Mouse (Mus musculus): ENCODE results near the gene Nol3. TPM values are rescaled to one million over a fixed set of nuclear protein-coding genes. Genes with fewer than 3 reads are reported as not detected.
A peak's percentile ranks its signal among the peaks of the same experiment; 100 is the strongest.

The Nol3 gene
- total and polyA plus RNA-seq, 3 experiments: 17.3 to 23.0 (median 19.7) TPM

DNA sequence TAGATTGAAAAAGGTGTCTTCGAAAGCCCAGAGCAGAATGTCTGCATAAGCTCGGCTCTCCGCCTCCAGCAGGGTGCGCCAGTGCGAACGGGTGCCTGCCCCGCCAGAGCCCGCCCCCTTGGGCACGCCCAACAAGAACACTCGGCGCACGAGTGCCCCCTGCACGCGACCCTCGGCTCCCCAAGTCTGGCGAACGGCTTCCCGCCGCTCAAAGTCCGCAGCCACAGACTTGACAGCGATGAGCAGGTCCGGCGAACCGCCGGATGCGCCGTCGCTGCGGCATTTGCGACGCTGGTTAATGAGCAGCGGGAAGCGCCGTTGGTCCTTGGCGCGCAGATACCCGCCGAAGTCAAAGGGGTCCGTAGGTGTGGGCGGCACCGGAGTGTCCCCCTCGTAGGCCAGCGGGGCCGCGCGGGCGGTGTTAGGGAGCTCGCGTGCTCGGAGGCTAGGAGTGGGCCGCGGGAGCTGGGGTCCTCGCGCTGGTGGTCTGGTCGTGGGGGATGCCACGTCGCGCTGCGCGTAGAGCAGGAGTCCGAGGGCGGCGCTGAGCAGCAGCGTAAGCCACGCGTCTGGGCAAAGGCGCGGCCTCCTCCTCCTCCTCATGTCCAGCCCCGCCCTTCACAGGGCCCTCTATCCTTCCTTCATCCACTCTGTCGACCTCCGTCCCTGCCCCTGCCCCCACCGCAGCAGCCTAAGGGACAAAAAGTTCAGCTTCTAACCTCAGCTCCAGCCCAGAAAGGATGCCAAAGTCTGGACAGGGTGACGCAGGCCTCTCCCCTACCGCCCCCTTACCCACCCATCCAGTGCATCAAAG is 21.6 kb upstream of the Nol3 start:
- H3K9ac ChIP-seq (ENCODE audit: low read depth, low read length): peak overlapping the region; percentile 37
- H3K4me3 ChIP-seq: peak overlapping the region; percentile 76
- intact Hi-C loops (cut with DNase I): loop anchor here (2.0 kb wide), 2 partner anchors 30 to 36 kb away; partner anchors contain the start of gene D230025D16Rik
- H3K79me2 ChIP-seq (replicated peaks; ENCODE audit: control insufficient read depth, insufficient read depth, low read length): no peaks in the 10 kb centered on the region
- TF ChIP-seq POLR2A (IDR thresholded peaks at IDR 0.05; ENCODE audit: insufficient read depth, low read depth, low read length) (no peak; the same call in none of the 2 replicates), EP300 (IDR thresholded peaks at IDR 0.05; ENCODE audit: insufficient read depth, low read depth, low read length) (peak; percentile 64; the same call in 1 of the 2 replicates), CTCF (IDR thresholded peaks at IDR 0.05) (peak; percentile 94)
- H3K36me3 ChIP-seq (ENCODE audit: control insufficient read depth, insufficient read depth, low read length): no peaks in the 10 kb centered on the region
- no peaks in the 10 kb centered on the region for H3K27me3 ChIP-seq (ENCODE audit: control insufficient read depth, insufficient read depth, low read length)
- peak overlapping the region; percentile 78 for H3K27ac ChIP-seq
- DNase-seq: peak; percentile 90 to 94
- under 1% methylated on average over 74 of the region's 74 CpGs for WGBS
- no peaks in the 10 kb centered on the region; the same call in 1 of the 2 replicates for H3K4me1 ChIP-seq (ENCODE audit: control insufficient read depth, insufficient read depth, low read length)

DNA sequence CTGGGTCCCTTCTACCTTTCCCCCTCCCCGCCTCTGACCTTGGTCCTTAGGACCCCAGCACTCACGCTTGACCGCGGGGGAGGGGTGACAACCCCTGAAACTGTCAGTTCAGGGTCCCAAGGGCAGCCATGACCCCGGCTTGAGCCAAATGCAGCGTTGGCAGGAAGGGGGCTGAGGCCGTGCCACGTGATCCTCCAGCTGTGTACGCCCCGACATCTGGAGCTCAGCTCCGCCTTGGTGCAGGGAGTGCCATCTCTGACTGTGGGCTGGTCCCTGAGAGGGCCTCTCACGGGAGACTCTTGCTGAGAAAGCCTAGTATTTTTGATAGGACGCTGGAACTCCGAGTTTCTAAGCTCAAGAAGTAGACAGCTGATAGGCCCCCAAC is 21.0 kb upstream of the Nol3 start, which contains the start of gene B3gnt9:
Gene B3gnt9, minus strand, starts transcription at position 188 of the 385 bp plus-strand sequence.
- intact Hi-C loops (cut with DNase I): loop anchor here (2.0 kb wide), 2 partner anchors 30 to 36 kb away; partner anchors contain the start of gene D230025D16Rik
- WGBS: 6% methylated on average over 14 of the region's 14 CpGs

DNA sequence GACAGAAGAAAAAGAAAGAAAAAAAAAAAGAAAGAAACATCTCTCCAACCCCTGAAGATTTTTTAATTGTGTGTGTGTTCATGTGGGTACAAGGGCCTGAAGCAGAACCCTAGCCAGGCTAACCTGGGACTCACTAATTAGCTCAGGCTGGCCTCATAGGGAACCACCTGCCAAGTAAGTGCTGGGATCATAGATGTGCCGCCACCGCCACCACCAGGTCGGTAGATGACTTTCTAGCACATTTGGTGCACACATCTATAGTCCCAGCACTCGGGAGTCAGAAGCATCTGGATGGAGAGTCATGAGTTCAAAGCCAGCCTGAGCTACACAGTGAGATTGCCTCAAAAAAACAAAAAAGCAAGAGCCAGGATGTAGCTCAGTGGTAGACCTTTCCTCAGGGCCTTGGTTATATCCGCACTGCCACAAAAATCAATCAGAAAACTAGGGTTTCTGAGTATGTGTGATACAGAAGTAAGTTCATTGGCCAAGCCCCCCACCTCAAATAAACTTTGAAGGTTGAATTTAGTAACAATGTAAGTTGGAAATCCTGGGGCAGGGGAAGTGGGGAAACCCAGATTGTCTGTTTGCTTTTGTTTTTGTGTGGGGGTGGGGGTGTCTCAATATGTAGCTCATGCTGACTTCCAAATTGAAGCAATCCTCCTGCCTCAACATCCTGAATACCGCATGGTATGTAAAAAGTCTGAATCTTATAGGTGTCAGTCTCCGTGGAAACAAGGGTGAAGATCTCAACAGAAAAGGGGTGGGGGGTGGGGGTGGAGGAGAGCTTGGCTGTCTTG is 18.4 kb upstream of the Nol3 start:
- Histone ChIP-seq H3K4me3 (no peak overlapping the region), H3K4me1 (ENCODE audit: control insufficient read depth, insufficient read depth, low read length) (peaks cover 2% of the 10 kb centered on the region; the same call in 1 of the 2 replicates), H3K79me2 (replicated peaks; ENCODE audit: control insufficient read depth, insufficient read depth, low read length) (no peaks in the 10 kb centered on the region), H3K27me3 (ENCODE audit: control insufficient read depth, insufficient read depth, low read length) (no peaks in the 10 kb centered on the region), H3K36me3 (ENCODE audit: control insufficient read depth, insufficient read depth, low read length) (no peaks in the 10 kb centered on the region), H3K9ac (ENCODE audit: low read depth, low read length) (no peak overlapping the region), H3K27ac (no peak overlapping the region)
- no peak for DNase-seq
- WGBS: 79% methylated on average over 7 of the region's 7 CpGs
- TF ChIP-seq EP300 (IDR thresholded peaks at IDR 0.05; ENCODE audit: insufficient read depth, low read depth, low read length) (no peak), CTCF (IDR thresholded peaks at IDR 0.05) (no peak), POLR2A (IDR thresholded peaks at IDR 0.05; ENCODE audit: insufficient read depth, low read depth, low read length) (no peak)
- intact Hi-C loops (cut with DNase I): no loop called here

More for the DNA sequence above, 21.0 kb upstream of the Nol3 start, which contains the start of gene B3gnt9:
- H3K4me1 ChIP-seq (ENCODE audit: control insufficient read depth, insufficient read depth, low read length): peaks cover 2% of the 10 kb centered on the region; the same call in 1 of the 2 replicates
- peak within 1 kb of the TSS; percentile 78 for H3K27ac ChIP-seq
- H3K4me3 ChIP-seq: peak within 1 kb of the TSS; percentile 76
- H3K79me2 ChIP-seq (replicated peaks; ENCODE audit: control insufficient read depth, insufficient read depth, low read length): no peaks in the 10 kb centered on the region
- peak; percentile 84 to 85 for DNase-seq
- no peaks in the 10 kb centered on the region for H3K27me3 ChIP-seq (ENCODE audit: control insufficient read depth, insufficient read depth, low read length)
- H3K36me3 ChIP-seq (ENCODE audit: control insufficient read depth, insufficient read depth, low read length): no peaks in the 10 kb centered on the region
- TF ChIP-seq EP300 (IDR thresholded peaks at IDR 0.05; ENCODE audit: insufficient read depth, low read depth, low read length): no peak
- TF ChIP-seq POLR2A (IDR thresholded peaks at IDR 0.05; ENCODE audit: insufficient read depth, low read depth, low read length): no peak; the same call in 1 of the 2 replicates
- TF ChIP-seq CTCF (IDR thresholded peaks at IDR 0.05): no peak
- H3K9ac ChIP-seq (ENCODE audit: low read depth, low read length): peak within 1 kb of the TSS; percentile 37

DNA sequence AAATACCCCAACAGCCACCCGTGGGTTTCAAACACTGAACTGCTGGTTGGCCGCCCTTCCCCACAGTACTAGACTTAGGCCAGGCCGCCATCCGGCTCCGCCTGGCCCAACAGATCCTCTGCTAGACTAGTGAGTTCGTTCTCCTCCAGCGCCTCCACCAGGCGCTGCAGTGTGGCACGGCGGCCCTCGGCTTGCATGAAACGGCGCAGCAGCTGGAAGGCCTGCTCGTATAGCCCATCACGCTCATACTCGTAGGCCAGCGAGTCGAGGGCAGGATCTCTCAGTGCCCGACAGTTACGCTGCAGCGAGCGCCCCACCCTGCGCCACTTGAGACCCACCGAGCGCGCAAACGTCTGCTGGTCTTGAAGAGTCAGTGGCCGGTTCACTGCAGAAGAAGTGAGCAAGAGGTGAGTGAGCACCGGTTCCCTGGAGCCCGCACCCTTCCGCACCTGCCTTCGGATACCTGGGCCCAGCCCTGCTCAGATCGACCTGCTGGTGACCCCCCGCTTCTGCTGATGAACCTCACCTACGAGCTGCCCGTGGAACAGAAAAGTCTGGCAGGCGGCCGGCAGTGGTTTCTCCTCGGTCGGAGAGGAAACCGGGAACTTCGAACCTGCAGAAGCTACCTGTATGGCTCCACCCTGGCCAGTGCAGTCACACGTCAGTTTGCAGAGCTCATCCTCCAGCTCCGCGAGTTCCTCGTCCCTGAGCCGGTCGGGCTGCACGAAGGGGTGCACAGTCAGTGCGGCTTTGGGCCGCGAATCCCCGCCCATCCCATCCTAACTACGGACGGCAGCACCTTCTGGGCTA is 16.8 kb upstream of the Nol3 start:
- Histone ChIP-seq H3K9ac (ENCODE audit: low read depth, low read length) (no peak overlapping the region), H3K27me3 (ENCODE audit: control insufficient read depth, insufficient read depth, low read length) (no peaks in the 10 kb centered on the region), H3K27ac (no peak overlapping the region), H3K4me1 (ENCODE audit: control insufficient read depth, insufficient read depth, low read length) (peaks cover 2% of the 10 kb centered on the region; the same call in 1 of the 2 replicates), H3K4me3 (peak overlapping the region; percentile 47), H3K79me2 (replicated peaks; ENCODE audit: control insufficient read depth, insufficient read depth, low read length) (no peaks in the 10 kb centered on the region), H3K36me3 (ENCODE audit: control insufficient read depth, insufficient read depth, low read length) (no peaks in the 10 kb centered on the region)
- DNase-seq: no peak
- intact Hi-C loops (cut with DNase I): no loop called here
- 41% methylated on average over 55 of the region's 55 CpGs for WGBS
- TF ChIP-seq CTCF (IDR thresholded peaks at IDR 0.05): no peak
- TF ChIP-seq EP300 (IDR thresholded peaks at IDR 0.05; ENCODE audit: insufficient read depth, low read depth, low read length): no peak
- TF ChIP-seq POLR2A (IDR thresholded peaks at IDR 0.05; ENCODE audit: insufficient read depth, low read depth, low read length): no peak

DNA sequence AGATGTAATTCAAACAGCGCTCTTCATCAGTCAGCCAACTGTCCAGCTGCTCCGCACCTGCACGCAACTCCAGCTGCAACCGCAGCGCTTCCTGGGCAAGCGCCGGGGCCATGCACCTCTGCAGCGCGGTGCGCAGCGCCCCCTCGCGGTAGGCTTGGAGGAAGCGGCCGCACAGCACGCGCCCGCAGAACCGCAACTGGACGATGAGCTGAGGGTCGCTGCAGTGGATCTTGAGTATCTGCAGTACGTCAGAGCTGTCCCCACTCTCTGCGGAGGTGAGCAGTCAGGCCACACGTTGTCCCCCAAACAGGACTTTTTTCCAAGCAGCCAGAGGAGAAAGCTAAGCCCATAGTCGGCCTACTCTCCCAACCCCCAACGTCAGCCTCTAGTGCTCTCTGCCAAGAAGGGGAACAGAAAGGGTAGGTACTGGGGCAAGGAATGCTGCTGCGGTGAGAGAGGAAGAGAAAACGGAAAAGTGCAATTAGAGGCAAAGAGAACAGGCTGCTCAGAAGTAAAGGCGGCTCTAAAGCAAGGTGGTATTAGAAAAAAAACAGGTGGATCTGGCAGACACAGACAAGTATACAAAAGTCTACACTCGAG is 16.1 kb upstream of the Nol3 start:
- Histone ChIP-seq H3K4me1 (ENCODE audit: control insufficient read depth, insufficient read depth, low read length) (peaks cover 2% of the 10 kb centered on the region; the same call in 1 of the 2 replicates), H3K27ac (no peak overlapping the region), H3K27me3 (ENCODE audit: control insufficient read depth, insufficient read depth, low read length) (no peaks in the 10 kb centered on the region), H3K36me3 (ENCODE audit: control insufficient read depth, insufficient read depth, low read length) (no peaks in the 10 kb centered on the region), H3K4me3 (peak overlapping the region; percentile 47), H3K79me2 (replicated peaks; ENCODE audit: control insufficient read depth, insufficient read depth, low read length) (no peaks in the 10 kb centered on the region), H3K9ac (ENCODE audit: low read depth, low read length) (no peak overlapping the region)
- peak; percentile 76 to 86 for DNase-seq
- WGBS: 8% methylated on average over 30 of the region's 30 CpGs
- TF ChIP-seq EP300 (IDR thresholded peaks at IDR 0.05; ENCODE audit: insufficient read depth, low read depth, low read length) (0 out of 2 replicates have a peak, but pooled peaks have one; percentile 44), POLR2A (IDR thresholded peaks at IDR 0.05; ENCODE audit: insufficient read depth, low read depth, low read length) (no peak)
- intact Hi-C loops (cut with DNase I): loop anchor here (10.0 kb wide), 1 partner anchor 605 kb away; no protein-coding TSS in a partner anchor
